Mouse (Mus musculus) liver, embryonic 12.5 days (tissue): ENCODE measurements around the gene Rps12. TPM values are rescaled to one million over a fixed set of nuclear protein-coding genes. Genes with fewer than 3 reads are reported as not detected.

Source experiments
- ATAC-seq: fragments of 200-750 bp; cut with Nextera tagmentation; 2 replicates; pipeline ENCODE4 v1.8.0; 2017; ENCODE audit warnings: moderate number of reproducible peaks, mild to moderate bottlenecking, moderate library complexity
- H3K27ac ChIP-seq: fragments of 300-500 bp; sonication (generic); 2 replicates; pipeline ENCODE4 v1.5.1; 2016; ENCODE audit warnings: mild to moderate bottlenecking
- H3K27me3 ChIP-seq: fragments of 300-500 bp; sonication (generic); replicated peaks from 2 replicates; pipeline ENCODE4 v1.6.1; 2016; ENCODE audit warnings: mild to moderate bottlenecking, moderate library complexity
- H3K36me3 ChIP-seq: fragments of 300-500 bp; sonication (generic); 2 replicates; pipeline ENCODE4 v1.6.1; 2016; ENCODE audit warnings: mild to moderate bottlenecking, moderate library complexity
- H3K4me1 ChIP-seq: fragments of 300-500 bp; sonication (generic); 2 replicates; pipeline ENCODE4 v1.6.1; 2016
- H3K4me2 ChIP-seq: fragments of 300-500 bp; sonication (generic); 2 replicates; pipeline ENCODE4 v1.6.1; 2016; ENCODE audit warnings: mild to moderate bottlenecking, moderate library complexity
- H3K4me3 ChIP-seq: fragments of 300-500 bp; sonication (generic); 2 replicates; pipeline ENCODE4 v1.5.1; 2016; ENCODE audit warnings: mild to moderate bottlenecking, moderate library complexity
- H3K9ac ChIP-seq: fragments of 300-500 bp; sonication (generic); 2 replicates; pipeline ENCODE4 v1.6.1; 2016; ENCODE audit warnings: mild to moderate bottlenecking, moderate library complexity
- H3K9me3 ChIP-seq: fragments of 300-500 bp; sonication (generic); replicated peaks from 2 replicates; pipeline ENCODE4 v1.6.1; 2016; ENCODE audit warnings: mild to moderate bottlenecking, moderate library complexity
- WGBS: fragments of 180-500 bp; shearing (Covaris S2); methylation state at CpG from one replicate; pipeline ENCODE4 v1.1.7; 2016; ENCODE audit not compliant: insufficient replicate concordance; 5-methylcytosine and 5-hydroxymethylcytosine counted together
- polyA plus RNA-seq: library from polyadenylated mRNA; unstranded; fragments of >200 nt; fragmentation: Nextera tagmentation; extraction: Ambion mirVana; gene quantifications from 2 replicates; pipeline ENCODE4 v1.2.1, GENCODE M21; 2016

Rps12 gene
- polyA plus RNA-seq, 1 experiment from 2014 or later, result 199 TPM

DNA sequence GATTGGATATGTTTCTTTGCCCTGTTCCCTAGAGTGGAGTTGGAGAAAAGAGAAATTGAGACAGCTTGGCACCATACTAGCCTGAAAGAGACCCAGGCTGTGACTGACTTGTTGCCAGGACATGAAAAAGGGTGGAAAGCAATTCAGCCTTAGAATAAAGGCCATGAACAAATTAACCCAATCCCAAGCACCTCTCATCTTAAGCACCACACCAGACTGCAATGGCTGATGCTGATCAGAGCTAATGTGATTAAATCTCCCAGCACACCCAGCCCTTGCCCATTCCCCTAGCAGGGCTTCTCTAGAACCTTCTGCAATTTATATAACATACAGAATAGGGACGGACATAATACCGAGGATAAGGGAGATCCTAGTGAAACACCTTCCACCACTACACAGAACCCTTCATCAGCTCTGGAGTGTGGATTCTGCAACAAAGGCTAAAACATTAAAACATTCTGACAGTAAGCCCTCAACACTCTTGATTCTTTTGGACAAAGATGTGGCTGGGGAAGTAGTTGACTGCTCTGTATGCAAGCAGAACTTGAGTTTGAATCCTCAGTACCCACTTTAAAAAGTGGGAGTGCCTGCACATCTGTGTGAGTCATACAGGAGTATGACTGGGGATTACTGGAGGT is 4.1 kb downstream of the Rps12 start:
- Histone ChIP-seq H3K4me3 (no peak overlapping the region), H3K4me1 (peaks cover 57% of the 10 kb centered on the region), H3K27me3 (no peaks in the 10 kb centered on the region), H3K9ac (no peak overlapping the region), H3K27ac (peak overlapping the region; percentile 74), H3K36me3 (peaks cover 40% of the 10 kb centered on the region), H3K9me3 (no peaks in the 10 kb centered on the region), H3K4me2 (no peak overlapping the region)
- 8% methylated on average over 2 of the region's 2 CpGs for WGBS
- peak; percentile 23 for ATAC-seq

DNA sequence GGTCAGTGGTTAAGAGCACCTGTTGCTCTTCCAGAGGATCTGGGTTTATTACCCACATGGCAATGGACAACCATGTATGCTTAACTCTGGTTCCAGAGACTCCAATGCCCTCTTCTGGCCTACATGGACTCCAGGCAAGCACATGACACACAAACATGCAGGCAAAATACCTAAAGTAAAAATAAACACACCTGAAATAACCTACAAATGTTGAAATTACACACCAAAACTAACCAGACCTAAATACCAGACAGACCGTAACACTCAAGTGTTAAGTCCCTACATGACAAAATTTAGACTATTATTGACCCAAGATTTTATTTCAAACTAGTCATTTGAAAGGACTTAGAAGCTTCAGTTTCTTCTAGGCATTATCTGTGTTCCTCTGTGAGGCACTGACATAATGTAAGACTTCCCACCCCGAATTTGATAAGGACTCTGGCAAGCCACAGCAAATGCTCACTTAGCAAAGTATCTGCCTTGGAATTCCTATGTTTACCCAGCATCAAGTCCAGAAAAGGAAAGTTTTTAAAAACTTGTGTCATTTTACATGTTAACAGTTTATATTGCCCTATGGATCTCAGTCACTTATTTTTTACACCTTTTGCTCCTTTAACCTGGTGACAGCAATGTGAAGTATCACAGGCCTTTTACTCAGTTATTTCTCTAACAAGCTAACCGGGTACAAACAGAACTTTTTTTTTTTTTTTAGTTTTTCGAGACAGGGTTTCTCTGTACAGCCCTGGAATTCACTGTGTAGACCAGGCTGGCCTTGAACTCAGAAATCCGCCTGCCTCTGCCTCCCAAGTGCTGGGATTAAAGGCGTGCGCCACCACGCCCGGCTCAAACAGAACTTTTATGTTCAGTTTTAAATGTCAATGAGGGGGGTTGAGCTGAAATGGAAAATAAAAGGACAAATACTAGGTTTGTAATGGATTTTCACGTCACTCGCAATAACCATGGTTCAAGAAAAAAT is 5.0 kb downstream of the Rps12 start:
- Histone ChIP-seq H3K9ac (no peak overlapping the region), H3K9me3 (no peaks in the 10 kb centered on the region), H3K4me1 (peaks cover 57% of the 10 kb centered on the region), H3K27ac (peak overlapping the region; percentile 75), H3K4me3 (no peak overlapping the region), H3K4me2 (no peak overlapping the region; the same call in 1 of the 2 replicates), H3K36me3 (peaks cover 40% of the 10 kb centered on the region), H3K27me3 (no peaks in the 10 kb centered on the region)
- 40% methylated on average over 11 of the region's 11 CpGs for WGBS
- no peak for ATAC-seq

- Histone ChIP-seq H3K4me2 (0 out of 2 replicates have a peak overlapping the region, but pooled peaks have one; percentile 0), H3K9ac (no peak overlapping the region), H3K4me3 (no peak overlapping the region), H3K27ac (peak overlapping the region; percentile 30; the same call in 1 of the 2 replicates), H3K36me3 (peaks cover 30% of the 10 kb centered on the region), H3K27me3 (no peaks in the 10 kb centered on the region), H3K9me3 (no peaks in the 10 kb centered on the region), H3K4me1 (peaks cover 52% of the 10 kb centered on the region)
- 65% methylated on average over 6 of the region's 6 CpGs for WGBS
- peak; percentile 72 for ATAC-seq
Observed at GRCm38 (mm10) chr10:23780539-23781275, 6.4 kb downstream of the Rps12 start.

- WGBS, result 37% methylated on average over 5 of the region's 5 CpGs
Observed at GRCm38 (mm10) chr10:23777288-23777945, 9.7 kb downstream of the Rps12 start.

GRCm38 (mm10) chr10:23754166-23754565 is 32.9 kb downstream of the Rps12 start:
- 57% methylated on average over 7 of the region's 7 CpGs for WGBS
- no peak for ATAC-seq
- Histone ChIP-seq H3K9me3 (no peaks in the 10 kb centered on the region), H3K4me2 (no peak overlapping the region), H3K4me3 (no peak overlapping the region), H3K27ac (no peak overlapping the region), H3K4me1 (no peaks in the 10 kb centered on the region), H3K27me3 (no peaks in the 10 kb centered on the region), H3K9ac (no peak overlapping the region), H3K36me3 (no peaks in the 10 kb centered on the region)

More at GRCm38 (mm10) chr10:23777288-23777945, 9.7 kb downstream of the Rps12 start:
- Histone ChIP-seq H3K27me3 (no peaks in the 10 kb centered on the region), H3K36me3 (no peaks in the 10 kb centered on the region), H3K9ac (no peak overlapping the region), H3K4me3 (no peak overlapping the region), H3K4me1 (peaks cover 23% of the 10 kb centered on the region), H3K27ac (no peak overlapping the region), H3K4me2 (no peak overlapping the region), H3K9me3 (no peaks in the 10 kb centered on the region)
- no peak for ATAC-seq

Other genes starting within 250 kb of the Rps12 start
- gene Slc18b1, start 9.7 kb upstream of the Rps12 start, polyA plus RNA-seq, result 2.6 and 3.4 TPM in 2 replicates
- 0.07 TPM in 1 of 2 replicates, not detected in the other for gene Vnn3, start 64.2 kb upstream of the Rps12 start, polyA plus RNA-seq
- gene Vnn1, start 107.4 kb upstream of the Rps12 start, polyA plus RNA-seq, result 0.94 and 1.1 TPM in 2 replicates
- not detected in 2 replicates for gene Taar1, start 133.1 kb upstream of the Rps12 start, polyA plus RNA-seq
- not detected in 2 replicates for gene Taar2, start 151.3 kb upstream of the Rps12 start, polyA plus RNA-seq
- not detected in 2 replicates for gene Taar3, start 162.3 kb upstream of the Rps12 start, polyA plus RNA-seq
- gene Taar4, start 173.2 kb upstream of the Rps12 start, polyA plus RNA-seq, result not detected in 2 replicates
- not detected in 2 replicates for gene Taar5, start 183.4 kb upstream of the Rps12 start, polyA plus RNA-seq
- not detected in 2 replicates for gene Taar6, start 198.4 kb upstream of the Rps12 start, polyA plus RNA-seq
- not detected in 2 replicates for gene Taar7a, start 206.2 kb upstream of the Rps12 start, polyA plus RNA-seq
- gene Taar7b, start 212.7 kb upstream of the Rps12 start, polyA plus RNA-seq, result not detected in 2 replicates
- gene Taar7d, start 239.9 kb upstream of the Rps12 start, polyA plus RNA-seq, result not detected in 2 replicates